Mouse (Mus musculus) stomach, postnatal 0 days (tissue): ENCODE measurements around the gene Tmem179b.

Source experiments
- CTCF ChIP-seq: IDR thresholded peaks from 2 replicates; pipeline ENCODE4 v1.5.1; 2016; ENCODE audit warnings: antibody characterized with exemption, low read depth, mild to moderate bottlenecking, moderate library complexity
- EP300 ChIP-seq: optimal IDR thresholded peaks from 2 replicates; pipeline ENCODE3; 2016; ENCODE audit warnings: antibody characterized with exemption

GRCm38 (mm10) chr19:8803879-8804660 is 29.8 kb upstream of the Tmem179b start:
- TF ChIP-seq CTCF (no peak), EP300 (no peak)
